Mouse (Mus musculus): ENCODE measurements around the gene Brd3os.

DNA sequence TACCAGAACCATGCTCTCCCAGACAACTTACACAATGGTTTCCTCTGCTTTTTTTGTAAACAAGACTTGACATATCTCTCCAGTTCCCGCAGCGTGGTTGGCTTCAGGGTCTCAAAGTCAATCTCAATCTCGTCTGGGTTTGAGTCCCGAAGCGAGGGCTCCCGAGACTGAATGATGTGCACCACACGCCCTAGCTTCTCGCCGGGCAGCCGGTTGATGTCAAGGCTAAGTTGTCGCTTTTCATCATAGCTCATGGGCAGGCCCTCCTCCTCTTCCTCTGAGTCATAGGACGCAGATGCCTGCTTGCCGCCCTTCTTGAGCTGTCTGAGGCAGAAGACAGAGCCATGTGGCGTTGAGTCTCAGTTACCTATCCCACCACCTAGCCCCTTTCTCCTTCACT, 8.1 kb downstream of the Brd3os start:
- TF ChIP-seq POLR2A (IDR thresholded peaks at IDR 0.05; ENCODE audit: low read depth, low read length): no peak
- no peak for TF ChIP-seq CTCF (IDR thresholded peaks at IDR 0.05; ENCODE audit: borderline replicate concordance, insufficient read depth, low read length)

Data from embryonic fibroblast, embryonic 13.5 days (primary cell).